Mouse (Mus musculus) kidney, adult 2 months (tissue): ENCODE data around the gene Dact2.

ENCODE experiments used
- CTCF ChIP-seq: fragments of 200-500 bp; conservative IDR thresholded peaks from 2 replicates; pipeline ENCODE4 v1.5.1; 2011; ENCODE audit warnings: low read depth, mild to moderate bottlenecking, control low read depth, low read length, moderate library complexity, mixed read lengths; ENCODE audit not compliant: insufficient read depth, insufficient read length
- POLR2A ChIP-seq: fragments of 200-500 bp; IDR thresholded peaks from one replicate; pipeline ENCODE4 v1.6.1; 2011; ENCODE audit warnings: low read depth, low read length, control low read depth

DNA sequence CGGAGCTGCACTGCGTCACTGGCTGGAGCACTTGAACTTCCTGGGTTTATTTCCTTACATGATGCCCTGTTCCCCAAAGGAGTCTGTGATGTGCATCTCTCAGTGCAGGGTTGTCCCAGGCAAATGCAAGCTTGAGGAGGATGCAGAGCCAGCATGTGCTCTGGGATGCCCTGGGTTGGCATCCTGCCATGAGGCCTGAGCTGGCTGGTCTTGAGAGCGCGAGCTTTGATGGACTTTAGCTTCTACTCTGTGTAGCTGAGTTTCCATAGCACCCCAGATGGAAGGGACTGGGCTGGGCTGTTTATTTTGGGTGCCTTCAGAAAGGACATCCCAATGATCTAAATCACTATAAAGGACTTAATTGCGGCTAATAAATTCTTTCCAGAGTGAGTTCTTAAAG lies 36.5 kb downstream of the Dact2 start:
- no peak for TF ChIP-seq CTCF
- TF ChIP-seq POLR2A, result no peak
